Comparison of ENCODE assay signal across 9 mouse cellular contexts in genomic region chr19:4120496-4120895, GRCm38 (mm10). TPM values are rescaled to one million over a fixed set of nuclear protein-coding genes. Genes with fewer than 3 reads are reported as not detected.
A peak's percentile ranks its signal among the peaks of the same experiment; 100 is the strongest.
DNase-seq lines count a peak whose midpoint lies in the region; ATAC-seq and TF ChIP-seq lines count a peak whose summit lies in the region.
"Had no signal": no experiment of that assay in that cellular context is flagged by ENCODE, and none has a peak within 500 bp of the region (broad histone marks: within the 10 kb centered on the region; RNA-seq: fewer than 3 reads in every experiment).

No protein-coding gene starts in this region.

- no peaks in the 10 kb centered on the region for H3K9me3 ChIP-seq in kidney, postnatal 0 days (replicated peaks; ENCODE audit: low read length)
- H3K9me3 ChIP-seq in embryonic facial prominence, embryonic 14.5 days (ENCODE audit: control insufficient read depth, low read length), result no peaks in the 10 kb centered on the region
- H3K9me3 ChIP-seq in intestine, embryonic 14.5 days (ENCODE audit: control insufficient read depth, low read length), result no peaks in the 10 kb centered on the region
- H3K9me3 ChIP-seq in midbrain, postnatal 0 days (ENCODE audit: low read length), result no peaks in the 10 kb centered on the region

- no peak overlapping the region for H3K4me3 ChIP-seq in kidney, postnatal 0 days (replicated peaks; ENCODE audit: low read depth, low read length)
- H3K4me3 ChIP-seq in embryonic facial prominence, embryonic 14.5 days (ENCODE audit: low read depth, low read length), result peak overlapping the region; percentile 46
- peak overlapping the region; percentile 48; the same call in 1 of the 2 replicates for H3K4me3 ChIP-seq in intestine, embryonic 14.5 days (ENCODE audit: low read depth, low read length)
- H3K4me3 ChIP-seq in midbrain, postnatal 0 days (ENCODE audit: low read depth, low read length), result peak overlapping the region; percentile 44
- H3K4me3 ChIP-seq in kidney, adult 2 months (ENCODE audit: insufficient read depth, low read depth, low read length), result no peak overlapping the region

- peak overlapping the region; percentile 58; the same call in 1 of the 2 replicates for H3K4me2 ChIP-seq in kidney, postnatal 0 days (ENCODE audit: low read length)
- H3K4me2 ChIP-seq in embryonic facial prominence, embryonic 14.5 days (ENCODE audit: low read depth, low read length), result peak overlapping the region; percentile 56
- H3K4me2 ChIP-seq in intestine, embryonic 14.5 days (ENCODE audit: low read length), result peak overlapping the region; percentile 50
- H3K4me2 ChIP-seq in midbrain, postnatal 0 days (ENCODE audit: low read depth, low read length, poor library complexity, severe bottlenecking), result peak overlapping the region; percentile 46

- H3K27me3 ChIP-seq in kidney, postnatal 0 days (ENCODE audit: insufficient read depth, low read length), result no peaks in the 10 kb centered on the region
- no peaks in the 10 kb centered on the region for H3K27me3 ChIP-seq in embryonic facial prominence, embryonic 14.5 days (replicated peaks; ENCODE audit: control insufficient read depth, insufficient read depth, low read length)
- no peaks in the 10 kb centered on the region for H3K27me3 ChIP-seq in intestine, embryonic 14.5 days (replicated peaks; ENCODE audit: control insufficient read depth, insufficient read depth, low read length)
- H3K27me3 ChIP-seq in midbrain, postnatal 0 days (ENCODE audit: insufficient read depth, low read length), result no peaks in the 10 kb centered on the region
- H3K27me3 ChIP-seq in kidney, adult 2 months (replicated peaks; ENCODE audit: control insufficient read depth, insufficient read depth, low read length), result no peaks in the 10 kb centered on the region

- no peak for TF ChIP-seq CTCF in kidney, postnatal 0 days (IDR thresholded peaks at IDR 0.05; ENCODE audit: low read depth)
- TF ChIP-seq CTCF in midbrain, postnatal 0 days (IDR thresholded peaks at IDR 0.05), result no peak
- no peak for TF ChIP-seq CTCF in kidney, adult 2 months (conservative IDR thresholded peaks at IDR 0.05; ENCODE audit: insufficient read depth, insufficient read length, low read depth, low read length)

- 0 out of 2 replicates have a peak overlapping the region, but pooled peaks have one; percentile 15 for H3K9ac ChIP-seq in kidney, postnatal 0 days (ENCODE audit: low read depth, low read length)
- H3K9ac ChIP-seq in embryonic facial prominence, embryonic 14.5 days (ENCODE audit: low read depth, low read length), result no peak overlapping the region; the same call in 1 of the 2 replicates
- H3K9ac ChIP-seq in intestine, embryonic 14.5 days (ENCODE audit: low read length), result no peak overlapping the region
- H3K9ac ChIP-seq in midbrain, postnatal 0 days (replicated peaks; ENCODE audit: low read length, poor library complexity, severe bottlenecking), result peak overlapping the region; percentile 42

- no peak for ATAC-seq in kidney, postnatal 0 days (replicated peaks; ENCODE audit: low FRiP score, low read depth)
- ATAC-seq in embryonic facial prominence, embryonic 14.5 days (ENCODE audit: low read depth), result no peak
- no peak for ATAC-seq in intestine, embryonic 14.5 days (replicated peaks; ENCODE audit: low FRiP score, low TSS enrichment, low read depth)
- ATAC-seq in midbrain, postnatal 0 days (ENCODE audit: low FRiP score), result no peak

- no peak for DNase-seq in kidney, postnatal 0 days (ENCODE audit: low spot score)
- DNase-seq in kidney, adult 18-20 months, result no peak
- DNase-seq in embryonic facial prominence, embryonic 14.5 days (ENCODE audit: low spot score), result no peak
- DNase-seq in intestine, embryonic 14.5 days (ENCODE audit: low spot score), result no peak
- DNase-seq in midbrain, postnatal 0 days (ENCODE audit: low spot score), result no peak
- DNase-seq in retina, postnatal 1 day, result no peak
- DNase-seq in urinary bladder, postnatal 25 days (ENCODE audit: low spot score), result no peak
- no peak for DNase-seq in kidney, adult 2 months
- DNase-seq: lung, postnatal 4 days had no signal

- no peak for TF ChIP-seq POLR2A in kidney, adult 2 months (IDR thresholded peaks at IDR 0.05; ENCODE audit: low read depth, low read length)

- H3K27ac ChIP-seq in kidney, postnatal 0 days, result no peak overlapping the region
- no peak overlapping the region for H3K27ac ChIP-seq in embryonic facial prominence, embryonic 14.5 days (replicated peaks; ENCODE audit: low read depth, low read length)
- no peak overlapping the region for H3K27ac ChIP-seq in intestine, embryonic 14.5 days (ENCODE audit: low read depth)
- peak overlapping the region; percentile 86 for H3K27ac ChIP-seq in midbrain, postnatal 0 days (ENCODE audit: low read depth, low read length)
- H3K27ac ChIP-seq in kidney, adult 2 months (ENCODE audit: insufficient read depth, low read depth, low read length), result no peak overlapping the region

- 98% methylated on average over 2 of the region's 2 CpGs for WGBS in kidney, postnatal 0 days
- WGBS in embryonic facial prominence, embryonic 14.5 days, result 93% methylated on average over 2 of the region's 2 CpGs
- WGBS in intestine, embryonic 14.5 days, result 95% methylated on average over 2 of the region's 2 CpGs
- 96% methylated on average over 2 of the region's 2 CpGs for WGBS in midbrain, postnatal 0 days
- 95% methylated on average over 2 of the region's 2 CpGs for WGBS in kidney, adult 2 months

- peaks cover 9% of the 10 kb centered on the region; the same call in 1 of the 2 replicates for H3K4me1 ChIP-seq in kidney, postnatal 0 days (replicated peaks; ENCODE audit: insufficient read depth, low read length)
- H3K4me1 ChIP-seq in embryonic facial prominence, embryonic 14.5 days (ENCODE audit: control insufficient read depth, insufficient read depth, low read length), result peaks cover 11% of the 10 kb centered on the region
- peaks cover 13% of the 10 kb centered on the region; the same call in 1 of the 2 replicates for H3K4me1 ChIP-seq in intestine, embryonic 14.5 days (replicated peaks; ENCODE audit: control insufficient read depth, insufficient read depth, low read length)
- H3K4me1 ChIP-seq in midbrain, postnatal 0 days (ENCODE audit: insufficient read depth, low read length), result peaks cover 7% of the 10 kb centered on the region
- H3K4me1 ChIP-seq in kidney, adult 2 months (ENCODE audit: control insufficient read depth, insufficient read depth, low read length), result peaks cover 4% of the 10 kb centered on the region

- H3K36me3 ChIP-seq in kidney, postnatal 0 days (ENCODE audit: insufficient read depth, low read length), result peaks cover 5% of the 10 kb centered on the region
- peaks cover 33% of the 10 kb centered on the region for H3K36me3 ChIP-seq in embryonic facial prominence, embryonic 14.5 days (ENCODE audit: control insufficient read depth, insufficient read depth, low read length)
- peaks cover 31% of the 10 kb centered on the region for H3K36me3 ChIP-seq in intestine, embryonic 14.5 days (ENCODE audit: control insufficient read depth, insufficient read depth, low read length)
- peaks cover 24% of the 10 kb centered on the region for H3K36me3 ChIP-seq in midbrain, postnatal 0 days (ENCODE audit: insufficient read depth, low read length)
- no peaks in the 10 kb centered on the region for H3K36me3 ChIP-seq in kidney, adult 2 months (ENCODE audit: control insufficient read depth, insufficient read depth, low read length)

RNA-seq across cellular contexts. Expression of gene Aip, which starts 5.2 kb away (rescaled TPM):
- 83.2 and 84.2 TPM in 2 replicates for polyA plus RNA-seq in kidney, postnatal 0 days (2015; fragmentation: Nextera tagmentation; extraction: Ambion mirVana)
- polyA plus RNA-seq in embryonic facial prominence, embryonic 14.5 days (2014; fragmentation: Nextera tagmentation; extraction: Ambion mirVana), result 81.9 and 88.6 TPM in 2 replicates
- 89.7 and 96.0 TPM in 2 replicates for polyA plus RNA-seq in intestine, embryonic 14.5 days (2014; fragmentation: Nextera tagmentation; extraction: Ambion mirVana)
- total RNA-seq in midbrain, postnatal 0 days (2014; rRNA removed), result 29.8 and 49.9 TPM in 2 replicates
- polyA plus RNA-seq in midbrain, postnatal 0 days (2015; fragmentation: Nextera tagmentation; extraction: Ambion mirVana), result 87.7 and 97.6 TPM in 2 replicates
- 80.5 and 96.2 TPM in 2 replicates for polyA plus RNA-seq in kidney, adult 2 months (2012; rRNA removed)

RNA-seq across cellular contexts. Expression of gene Gpr152, which starts 19.1 kb away (rescaled TPM):
- 0.03 TPM in 1 of 2 replicates, not detected in the other for polyA plus RNA-seq in kidney, postnatal 0 days (2015; fragmentation: Nextera tagmentation; extraction: Ambion mirVana)
- 0.08 TPM in 1 of 2 replicates, not detected in the other for polyA plus RNA-seq in embryonic facial prominence, embryonic 14.5 days (2014; fragmentation: Nextera tagmentation; extraction: Ambion mirVana)
- not detected in 2 replicates for polyA plus RNA-seq in intestine, embryonic 14.5 days (2014; fragmentation: Nextera tagmentation; extraction: Ambion mirVana)
- 0.16 TPM in 1 of 2 replicates, not detected in the other for total RNA-seq in midbrain, postnatal 0 days (2014; rRNA removed)
- polyA plus RNA-seq in midbrain, postnatal 0 days (2015; fragmentation: Nextera tagmentation; extraction: Ambion mirVana), result not detected in 2 replicates
- polyA plus RNA-seq in kidney, adult 2 months (2012; rRNA removed), result 0.03 and 0.05 TPM in 2 replicates

RNA-seq across cellular contexts. Expression of gene Pitpnm1, which starts 20.7 kb away (rescaled TPM):
- polyA plus RNA-seq in kidney, postnatal 0 days (2015; fragmentation: Nextera tagmentation; extraction: Ambion mirVana), result 12.2 and 13.9 TPM in 2 replicates
- 5.6 and 6.6 TPM in 2 replicates for polyA plus RNA-seq in embryonic facial prominence, embryonic 14.5 days (2014; fragmentation: Nextera tagmentation; extraction: Ambion mirVana)
- polyA plus RNA-seq in intestine, embryonic 14.5 days (2014; fragmentation: Nextera tagmentation; extraction: Ambion mirVana), result 13.3 and 14.3 TPM in 2 replicates
- total RNA-seq in midbrain, postnatal 0 days (2014; rRNA removed), result 162 and 187 TPM in 2 replicates
- 127 and 134 TPM in 2 replicates for polyA plus RNA-seq in midbrain, postnatal 0 days (2015; fragmentation: Nextera tagmentation; extraction: Ambion mirVana)
- polyA plus RNA-seq in kidney, adult 2 months (2012; rRNA removed), result 41.6 and 46.3 TPM in 2 replicates

RNA-seq across cellular contexts. Expression of gene Cabp4, which starts 23.3 kb away (rescaled TPM):
- polyA plus RNA-seq in kidney, postnatal 0 days (2015; fragmentation: Nextera tagmentation; extraction: Ambion mirVana), result 0.08 and 0.13 TPM in 2 replicates
- polyA plus RNA-seq in embryonic facial prominence, embryonic 14.5 days (2014; fragmentation: Nextera tagmentation; extraction: Ambion mirVana), result 0.12 TPM in 1 of 2 replicates, not detected in the other
- 0.08 TPM in 1 of 2 replicates, not detected in the other for polyA plus RNA-seq in intestine, embryonic 14.5 days (2014; fragmentation: Nextera tagmentation; extraction: Ambion mirVana)
- not detected in 2 replicates for total RNA-seq in midbrain, postnatal 0 days (2014; rRNA removed)
- 0.20 and 0.36 TPM in 2 replicates for polyA plus RNA-seq in midbrain, postnatal 0 days (2015; fragmentation: Nextera tagmentation; extraction: Ambion mirVana)
- polyA plus RNA-seq in kidney, adult 2 months (2012; rRNA removed), result 0.12 and 0.20 TPM in 2 replicates

RNA-seq across cellular contexts. Expression of gene Cdk2ap2, which starts 23.5 kb away (rescaled TPM):
- polyA plus RNA-seq in kidney, postnatal 0 days (2015; fragmentation: Nextera tagmentation; extraction: Ambion mirVana), result 107 TPM in 2 replicates
- 66.1 and 68.6 TPM in 2 replicates for polyA plus RNA-seq in embryonic facial prominence, embryonic 14.5 days (2014; fragmentation: Nextera tagmentation; extraction: Ambion mirVana)
- 87.4 and 103 TPM in 2 replicates for polyA plus RNA-seq in intestine, embryonic 14.5 days (2014; fragmentation: Nextera tagmentation; extraction: Ambion mirVana)
- total RNA-seq in midbrain, postnatal 0 days (2014; rRNA removed), result 37.4 and 45.6 TPM in 2 replicates
- 60.5 and 64.2 TPM in 2 replicates for polyA plus RNA-seq in midbrain, postnatal 0 days (2015; fragmentation: Nextera tagmentation; extraction: Ambion mirVana)
- polyA plus RNA-seq in kidney, adult 2 months (2012; rRNA removed), result 134 and 138 TPM in 2 replicates

Comparison
In these comparisons a context has a peak if more than half of its experiments do, and no peak if none do; other contexts are left out.
1. H3K4me3 ChIP-seq: peak in embryonic facial prominence, embryonic 14.5 days (single experiment), intestine, embryonic 14.5 days (single experiment) and midbrain, postnatal 0 days (single experiment); none in kidney, postnatal 0 days (single experiment) and kidney, adult 2 months (single experiment).
2. H3K9ac ChIP-seq: peak in kidney, postnatal 0 days (single experiment) and midbrain, postnatal 0 days (single experiment); none in embryonic facial prominence, embryonic 14.5 days (single experiment) and intestine, embryonic 14.5 days (single experiment).
3. Peak in every context shown above with its lines, with median percentiles within 50 percentile points of each other: H3K4me2 ChIP-seq.